Mouse (Mus musculus) ES-Bruce4 (cell line): ENCODE measurements around the gene Bcl9l.

ENCODE experiments used
- CTCF ChIP-seq: IDR thresholded peaks from one replicate; pipeline ENCODE4 v1.8.1; 2011; ENCODE audit warnings: low read depth, low read length
- POLR2A ChIP-seq: IDR thresholded peaks from one replicate; pipeline ENCODE4 v1.8.1; 2011; ENCODE audit warnings: low read length; ENCODE audit not compliant: insufficient read depth

DNA sequence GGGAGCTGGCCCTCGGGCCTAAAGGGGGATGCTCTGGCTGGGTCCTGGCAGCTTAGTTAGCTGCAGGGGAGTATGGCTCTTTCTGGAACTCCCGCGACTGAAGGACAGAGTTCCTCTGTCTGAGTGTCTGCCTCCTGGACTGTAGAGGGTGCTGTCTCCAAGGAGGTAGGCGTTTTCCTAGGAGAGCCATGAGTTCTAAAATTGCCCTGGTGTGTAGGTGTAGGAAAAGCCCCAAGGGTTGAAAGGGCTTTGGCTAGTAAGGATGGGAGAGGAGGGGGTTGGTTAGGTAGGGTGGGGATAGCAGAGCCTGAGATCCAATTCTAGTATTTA, 27.8 kb upstream of the Bcl9l start, which contains the start of gene Upk2:
- no peak for TF ChIP-seq POLR2A
- TF ChIP-seq CTCF: peak; percentile 68
